Mouse (Mus musculus): ENCODE data around the gene Ubap2l.

- TF ChIP-seq GATA1 (IDR thresholded peaks at IDR 0.05; ENCODE audit: borderline replicate concordance, low read length) (no peak), FLI1 (IDR thresholded peaks at IDR 0.05; ENCODE audit: low read length) (no peak)
These were observed 732 bp downstream of the Ubap2l start, which contains the start of gene 4933434E20Rik for GRCm38 (mm10) chr3:90051441-90052350.
